Mouse (Mus musculus): ENCODE results near the gene Bsdc1. TPM values are rescaled to one million over a fixed set of nuclear protein-coding genes. Genes with fewer than 3 reads are reported as not detected.

Gene Bsdc1
- polyA plus RNA-seq, 1 experiment from 2014 or later, result 32.8 TPM

DNA sequence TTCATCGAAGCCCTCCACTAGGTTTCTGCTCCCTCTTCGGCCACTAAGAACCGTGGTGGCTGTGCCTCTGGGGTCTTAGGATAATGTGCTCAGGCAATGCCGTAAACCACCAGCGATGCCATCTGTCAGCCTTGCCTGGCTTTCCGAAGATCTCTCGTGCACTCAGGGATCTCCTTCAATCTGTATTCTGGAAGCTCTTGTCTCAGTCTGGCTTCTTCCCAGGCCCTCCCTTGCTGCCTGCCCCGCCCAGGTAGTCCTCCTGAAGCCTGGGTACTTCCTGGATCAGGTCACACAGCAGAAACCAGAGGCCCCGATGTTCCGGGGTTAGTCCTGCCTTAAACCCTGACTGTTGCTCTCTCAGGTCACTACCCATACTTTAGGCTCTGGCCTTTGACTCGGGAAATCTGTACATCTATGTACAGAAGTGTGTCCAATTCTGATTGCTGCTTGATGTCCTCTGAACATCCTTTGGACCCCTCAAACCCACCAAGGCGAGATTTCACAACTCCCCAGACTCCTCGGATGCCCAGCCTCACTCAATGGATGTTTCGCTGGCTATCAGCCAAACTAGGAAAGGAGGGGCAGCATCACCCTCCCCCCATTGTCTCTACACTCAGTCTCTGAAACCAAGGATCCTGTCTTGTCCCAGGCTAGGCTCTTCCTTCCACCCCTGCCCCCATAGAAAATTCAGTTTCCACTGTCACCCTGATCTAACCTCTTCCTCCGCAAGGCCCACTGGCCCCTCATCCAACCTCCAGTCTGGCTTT, 47.6 kb downstream of the Bsdc1 start:
- Histone ChIP-seq H3K9me3 (replicated peaks) (no peaks in the 10 kb centered on the region), H3K27me3 (no peaks in the 10 kb centered on the region), H3K4me1 (peaks cover 32% of the 10 kb centered on the region), H3K4me3 (no peak overlapping the region), H3K9ac (0 out of 2 replicates have a peak overlapping the region, but pooled peaks have one; percentile 12), H3K4me2 (no peak overlapping the region), H3K36me3 (ENCODE audit: poor library complexity, severe bottlenecking) (no peaks in the 10 kb centered on the region), H3K27ac (no peak overlapping the region)
- 60% methylated on average over 15 of the region's 15 CpGs for WGBS
- ATAC-seq, result no peak

DNA sequence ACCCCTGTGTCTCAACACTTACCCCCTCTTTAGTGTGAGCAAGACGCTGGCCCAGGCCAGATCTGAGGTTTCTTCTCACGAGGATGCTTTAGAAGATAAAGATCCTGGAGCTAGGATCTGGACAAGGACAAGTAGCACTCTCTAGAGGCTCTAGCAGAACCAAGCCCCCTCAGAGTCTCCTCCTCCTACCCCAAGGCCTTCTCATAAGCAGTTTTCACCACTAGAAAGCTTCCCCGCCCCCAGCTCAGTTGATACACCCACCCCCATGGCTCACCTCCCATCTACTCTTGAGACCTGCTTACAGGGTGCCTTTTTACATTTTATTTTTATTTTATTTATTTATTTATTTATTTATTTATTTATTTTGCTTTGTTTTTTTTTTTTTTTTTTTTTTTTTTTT, 48.3 kb downstream of the Bsdc1 start:
- peaks cover 32% of the 10 kb centered on the region for H3K4me1 ChIP-seq
- no peak overlapping the region for H3K27ac ChIP-seq
- no peaks in the 10 kb centered on the region for H3K27me3 ChIP-seq
- 76% methylated on average over 3 of the region's 3 CpGs for WGBS
- H3K4me2 ChIP-seq, result no peak overlapping the region
- H3K9ac ChIP-seq, result no peak overlapping the region
- H3K9me3 ChIP-seq (replicated peaks), result no peaks in the 10 kb centered on the region
- no peak overlapping the region for H3K4me3 ChIP-seq
- ATAC-seq, result no peak
- H3K36me3 ChIP-seq (ENCODE audit: poor library complexity, severe bottlenecking), result no peaks in the 10 kb centered on the region

DNA sequence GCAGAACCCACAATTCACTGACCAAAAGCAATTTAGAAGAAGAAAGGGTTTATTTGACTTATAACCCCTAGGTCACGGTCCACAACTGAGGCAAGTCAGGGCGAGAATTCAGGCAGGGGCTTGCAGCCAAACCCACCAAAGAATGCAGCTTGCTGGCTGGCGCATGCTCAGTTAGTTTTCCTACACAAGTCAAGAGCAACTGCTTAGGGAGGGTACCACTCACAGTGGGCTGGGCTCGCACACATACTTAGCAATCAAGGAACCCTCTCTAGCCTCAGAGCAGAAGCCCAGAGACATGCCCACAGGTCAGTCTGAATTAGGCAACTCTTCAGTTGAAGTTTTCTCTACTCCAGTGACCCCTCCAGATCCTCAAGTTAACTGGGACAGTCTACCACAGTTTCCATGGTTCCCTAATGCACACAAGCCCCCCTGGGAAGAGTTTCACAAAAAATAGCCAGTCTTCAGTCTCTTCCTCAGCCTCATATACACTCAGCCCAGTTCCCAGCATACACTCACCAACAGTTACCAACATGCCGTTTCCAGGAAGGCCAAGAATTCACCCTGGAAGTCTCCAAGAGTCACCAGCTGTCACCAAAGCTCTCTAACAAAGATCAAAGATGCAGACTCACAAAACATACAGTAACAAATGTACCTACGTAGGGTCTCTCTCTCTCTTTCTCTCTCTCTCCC, 49.5 kb downstream of the Bsdc1 start:
- Histone ChIP-seq H3K4me2 (no peak overlapping the region), H3K9ac (no peak overlapping the region), H3K36me3 (ENCODE audit: poor library complexity, severe bottlenecking) (peaks cover 12% of the 10 kb centered on the region), H3K4me1 (peaks cover 42% of the 10 kb centered on the region), H3K4me3 (no peak overlapping the region), H3K27ac (no peak overlapping the region), H3K27me3 (no peaks in the 10 kb centered on the region), H3K9me3 (replicated peaks) (no peaks in the 10 kb centered on the region)
- no peak for ATAC-seq
- WGBS, result 41% methylated on average over 6 of the region's 6 CpGs

DNA sequence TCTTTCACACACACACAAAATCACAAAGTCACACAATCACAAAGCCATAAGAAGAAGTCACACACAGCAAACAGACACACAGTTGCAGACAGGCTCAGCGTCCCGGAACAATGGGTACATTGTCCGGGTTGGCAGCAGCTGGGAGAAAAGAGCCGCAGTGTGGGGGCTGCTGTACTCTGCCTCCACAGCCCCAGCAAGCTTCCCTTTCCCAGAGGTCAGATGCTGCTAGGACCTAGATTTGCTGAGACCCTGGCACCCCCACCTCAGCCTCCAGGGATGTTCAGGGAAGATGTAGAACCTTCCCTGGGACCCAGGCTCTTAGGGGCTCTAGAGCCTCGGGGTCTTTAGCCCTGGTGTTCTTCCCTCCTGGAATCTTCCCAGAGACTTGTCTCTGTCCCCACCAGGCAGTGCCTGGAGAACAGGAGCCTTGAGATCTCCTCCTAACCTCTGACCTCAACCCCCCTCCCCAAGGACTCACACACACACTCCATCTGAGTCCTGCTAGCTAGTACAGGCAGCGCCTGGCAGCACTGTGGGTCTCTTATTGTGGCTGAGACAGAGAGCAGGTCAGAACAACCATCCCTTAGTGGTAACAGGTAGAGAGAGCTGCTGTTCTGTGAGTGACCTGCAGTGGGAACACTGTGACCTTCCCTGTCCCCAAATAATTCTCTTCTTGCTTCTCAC, 50.2 kb downstream of the Bsdc1 start:
- Histone ChIP-seq H3K4me3 (no peak overlapping the region), H3K4me1 (peaks cover 46% of the 10 kb centered on the region), H3K27ac (no peak overlapping the region), H3K9me3 (replicated peaks) (no peaks in the 10 kb centered on the region), H3K36me3 (ENCODE audit: poor library complexity, severe bottlenecking) (peaks cover 18% of the 10 kb centered on the region), H3K9ac (peak overlapping the region; percentile 27; the same call in 1 of the 2 replicates), H3K4me2 (no peak overlapping the region), H3K27me3 (no peaks in the 10 kb centered on the region)
- WGBS, result 13% methylated on average over 6 of the region's 6 CpGs
- no peak for ATAC-seq

DNA sequence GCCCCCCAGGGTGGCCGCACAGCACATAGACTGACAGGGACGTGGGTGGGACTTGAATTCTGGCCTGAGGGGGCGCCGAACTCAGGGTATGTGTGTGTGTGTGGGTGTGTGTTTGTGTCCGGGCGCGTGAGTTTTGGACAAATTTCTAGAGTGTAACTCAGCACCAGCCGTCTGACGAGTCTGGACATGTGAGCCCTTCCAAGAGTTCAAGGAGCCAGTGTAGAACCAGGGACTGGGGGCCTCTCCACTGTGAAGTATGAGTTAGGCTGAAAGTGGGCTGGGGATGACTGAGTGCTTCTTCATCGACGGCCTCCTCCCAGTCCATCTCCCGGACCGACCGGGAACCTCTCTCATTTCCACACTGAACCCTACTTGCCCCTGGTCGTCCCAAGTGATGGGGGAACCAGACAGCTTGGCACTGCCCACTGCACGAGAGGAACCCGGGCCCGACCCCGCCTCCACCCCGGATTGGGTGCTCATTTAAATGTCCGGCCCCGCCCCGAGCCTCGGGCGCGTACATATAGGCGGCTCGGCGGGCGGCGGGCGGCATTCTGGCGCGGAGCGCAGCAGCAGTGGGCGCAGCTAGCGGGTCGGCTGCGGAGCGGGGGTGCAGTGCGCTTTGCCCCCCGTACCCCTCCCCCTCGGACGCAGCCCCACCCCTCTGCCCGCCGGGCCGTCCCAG, 51.8 kb downstream of the Bsdc1 start, which contains the start of gene Marcksl1:
TSS of gene Marcksl1 (plus strand) at position 496 of the 682 bp plus-strand sequence.
- ATAC-seq, result peak; percentile 89
- 6% methylated on average over 34 of the region's 47 CpGs for WGBS
- Histone ChIP-seq H3K27ac (peak within 1 kb of the TSS; percentile 97), H3K36me3 (ENCODE audit: poor library complexity, severe bottlenecking) (peaks cover 35% of the 10 kb centered on the region), H3K4me1 (peaks cover 50% of the 10 kb centered on the region), H3K9ac (peak within 1 kb of the TSS; percentile 100), H3K27me3 (no peaks in the 10 kb centered on the region), H3K9me3 (replicated peaks) (no peaks in the 10 kb centered on the region), H3K4me2 (peak within 1 kb of the TSS; percentile 96), H3K4me3 (peak within 1 kb of the TSS; percentile 100)

DNA sequence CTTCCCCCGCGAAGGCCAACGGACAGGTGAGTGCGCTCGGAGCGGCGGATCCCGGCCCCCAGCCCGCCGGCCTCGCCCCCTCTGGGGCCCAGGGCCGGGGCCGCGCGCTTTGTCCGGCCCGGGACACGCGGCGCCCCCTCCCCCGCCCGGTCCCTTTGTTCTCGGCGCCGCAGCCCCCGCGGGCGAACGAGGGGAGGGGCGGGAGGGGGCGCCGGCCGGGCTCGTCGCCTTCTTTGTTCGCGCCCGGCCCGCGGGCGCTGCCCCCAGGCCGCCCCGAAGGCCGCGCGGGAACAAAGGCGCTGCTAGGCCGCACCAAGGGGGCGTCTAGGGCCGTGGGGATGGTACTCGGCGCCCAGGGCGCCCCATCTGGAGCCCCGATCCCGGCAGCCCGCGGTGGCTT, 52.5 kb downstream of the Bsdc1 start:
- Histone ChIP-seq H3K27me3 (no peaks in the 10 kb centered on the region), H3K9me3 (replicated peaks) (no peaks in the 10 kb centered on the region), H3K4me1 (peaks cover 47% of the 10 kb centered on the region), H3K9ac (peak overlapping the region; percentile 100), H3K36me3 (ENCODE audit: poor library complexity, severe bottlenecking) (peaks cover 41% of the 10 kb centered on the region), H3K27ac (peak overlapping the region; percentile 97), H3K4me2 (peak overlapping the region; percentile 96), H3K4me3 (peak overlapping the region; percentile 100)
- 1% methylated on average over 44 of the region's 57 CpGs for WGBS
- ATAC-seq, result peak; percentile 42

DNA sequence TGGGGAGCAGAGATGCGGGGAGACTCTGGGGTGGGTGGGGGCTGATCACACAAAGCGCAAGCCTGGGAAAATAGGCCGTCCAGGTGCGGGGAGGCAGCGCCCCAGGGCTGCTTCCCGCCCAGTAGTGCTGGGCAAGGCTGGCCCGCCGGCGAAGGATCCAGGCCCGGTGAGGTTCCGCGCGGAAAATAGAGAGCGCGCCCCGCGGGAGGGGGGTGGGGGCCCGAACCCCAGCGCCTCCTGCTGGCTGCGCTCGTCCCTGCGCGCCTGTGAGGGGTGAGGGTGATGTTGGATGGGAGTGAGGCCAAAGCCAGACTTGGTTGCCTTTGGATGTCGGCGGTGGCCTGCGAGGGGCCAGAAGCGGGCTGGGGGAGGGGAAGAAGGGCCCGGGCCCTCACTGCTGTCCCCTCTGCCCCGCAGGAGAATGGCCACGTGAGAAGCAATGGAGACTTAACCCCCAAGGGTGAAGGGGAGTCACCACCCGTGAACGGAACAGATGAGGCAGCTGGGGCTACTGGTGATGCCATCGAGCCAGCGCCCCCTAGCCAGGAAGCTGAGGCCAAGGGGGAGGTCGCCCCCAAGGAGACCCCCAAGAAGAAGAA, 53.0 kb downstream of the Bsdc1 start:
- H3K4me1 ChIP-seq, result peaks cover 42% of the 10 kb centered on the region
- H3K4me2 ChIP-seq, result peak overlapping the region; percentile 96
- 0% methylated on average over 31 of the region's 35 CpGs for WGBS
- peak overlapping the region; percentile 100 for H3K9ac ChIP-seq
- H3K4me3 ChIP-seq, result peak overlapping the region; percentile 100
- ATAC-seq, result peak; percentile 63
- peaks cover 42% of the 10 kb centered on the region for H3K36me3 ChIP-seq (ENCODE audit: poor library complexity, severe bottlenecking)
- no peaks in the 10 kb centered on the region for H3K9me3 ChIP-seq (replicated peaks)
- H3K27me3 ChIP-seq, result no peaks in the 10 kb centered on the region
- H3K27ac ChIP-seq, result peak overlapping the region; percentile 97

DNA sequence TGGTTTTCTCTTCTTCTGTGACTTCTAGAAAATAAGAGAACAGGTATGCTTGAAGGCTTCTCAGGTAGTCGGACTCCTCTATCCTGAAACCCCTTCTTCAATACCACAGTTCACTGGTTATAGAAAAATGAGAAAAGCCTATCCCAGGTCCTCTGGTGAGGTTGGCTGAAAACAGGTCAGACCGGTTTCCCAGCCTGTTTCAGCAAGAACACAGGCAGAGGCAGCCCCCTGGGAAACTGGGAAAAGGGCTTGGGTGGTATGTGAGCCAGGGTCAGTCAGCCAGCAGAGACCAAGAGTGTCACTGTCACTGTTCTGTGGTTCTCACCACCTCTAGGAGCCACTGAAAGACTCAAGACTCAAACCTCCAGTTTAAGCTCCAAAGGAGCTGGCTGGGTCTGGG, 55.5 kb downstream of the Bsdc1 start:
- Histone ChIP-seq H3K27ac (peak overlapping the region; percentile 16; the same call in 1 of the 2 replicates), H3K9ac (no peak overlapping the region), H3K4me3 (no peak overlapping the region), H3K4me1 (peaks cover 25% of the 10 kb centered on the region), H3K4me2 (0 out of 2 replicates have a peak overlapping the region, but pooled peaks have one; percentile 28), H3K36me3 (ENCODE audit: poor library complexity, severe bottlenecking) (peaks cover 66% of the 10 kb centered on the region), H3K27me3 (no peaks in the 10 kb centered on the region), H3K9me3 (replicated peaks) (no peaks in the 10 kb centered on the region)
- WGBS, result 51% methylated on average over 2 of the region's 2 CpGs
- ATAC-seq, result no peak

DNA sequence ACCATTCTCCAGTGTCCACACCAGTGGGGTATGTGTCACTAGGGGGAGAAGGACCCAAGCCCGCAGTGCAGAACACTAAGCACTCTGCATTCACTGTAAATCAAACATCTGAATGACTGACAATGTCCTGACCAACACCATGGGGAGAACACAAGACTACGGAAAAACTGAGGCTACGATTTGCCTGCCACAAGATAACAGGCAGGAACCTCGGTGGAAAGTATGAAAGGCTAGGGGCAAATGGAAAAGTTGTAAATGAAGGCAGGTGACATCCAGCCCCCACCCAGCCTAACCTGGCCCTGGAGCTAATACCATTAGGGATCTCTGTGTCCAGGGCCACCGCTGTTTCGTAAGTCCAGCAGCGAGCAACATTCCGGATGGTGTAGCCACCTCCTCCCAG, 57.1 kb downstream of the Bsdc1 start:
- no peak for ATAC-seq
- no peaks in the 10 kb centered on the region for H3K27me3 ChIP-seq
- no peak overlapping the region for H3K27ac ChIP-seq
- H3K9me3 ChIP-seq (replicated peaks), result no peaks in the 10 kb centered on the region
- H3K9ac ChIP-seq, result no peak overlapping the region
- no peak overlapping the region for H3K4me2 ChIP-seq
- 93% methylated on average over 8 of the region's 8 CpGs for WGBS
- H3K36me3 ChIP-seq (ENCODE audit: poor library complexity, severe bottlenecking), result peaks cover 82% of the 10 kb centered on the region
- H3K4me3 ChIP-seq, result no peak overlapping the region
- H3K4me1 ChIP-seq, result peaks cover 18% of the 10 kb centered on the region

- Histone ChIP-seq H3K9ac (no peak overlapping the region), H3K36me3 (ENCODE audit: poor library complexity, severe bottlenecking) (peaks cover 92% of the 10 kb centered on the region), H3K4me3 (no peak overlapping the region), H3K27ac (no peak overlapping the region), H3K27me3 (no peaks in the 10 kb centered on the region), H3K4me2 (no peak overlapping the region), H3K9me3 (replicated peaks) (no peaks in the 10 kb centered on the region), H3K4me1 (no peaks in the 10 kb centered on the region)
- WGBS, result 93% methylated on average over 5 of the region's 5 CpGs
- ATAC-seq, result no peak
Measured at GRCm38 (mm10) chr4:129525338-129525737, 64.0 kb downstream of the Bsdc1 start.

- peaks cover 92% of the 10 kb centered on the region for H3K36me3 ChIP-seq (ENCODE audit: poor library complexity, severe bottlenecking)
- no peak overlapping the region for H3K27ac ChIP-seq
- no peaks in the 10 kb centered on the region for H3K27me3 ChIP-seq
- H3K4me1 ChIP-seq, result no peaks in the 10 kb centered on the region
- ATAC-seq, result no peak
- H3K9ac ChIP-seq, result no peak overlapping the region
- 93% methylated on average over 3 of the region's 3 CpGs for WGBS
- H3K9me3 ChIP-seq (replicated peaks), result no peaks in the 10 kb centered on the region
- no peak overlapping the region for H3K4me3 ChIP-seq
- H3K4me2 ChIP-seq, result no peak overlapping the region
Measured at GRCm38 (mm10) chr4:129525889-129526288, 64.5 kb downstream of the Bsdc1 start.
